Mouse (Mus musculus) C2C12 (cell line): ENCODE data around the gene Rab11b.

Experiments used
- CEBPB ChIP-seq: IDR thresholded peaks from one replicate; pipeline ENCODE4 v1.6.1; 2011; ENCODE audit warnings: low read depth, mild to moderate bottlenecking, control low read depth, moderate library complexity
- CTCF ChIP-seq: IDR thresholded peaks from one replicate; pipeline ENCODE4 v1.5.1; 2011; ENCODE audit not compliant: control insufficient read depth, insufficient read depth, insufficient read length
- FOSL1 ChIP-seq: IDR thresholded peaks from one replicate; pipeline ENCODE4 v1.8.0; 2011; ENCODE audit warnings: mild to moderate bottlenecking, low read length; ENCODE audit not compliant: poor library complexity, insufficient read depth, severe bottlenecking
- MAX ChIP-seq: IDR thresholded peaks from one replicate; pipeline ENCODE4 v1.6.1; 2011; ENCODE audit warnings: mild to moderate bottlenecking, control low read depth
- MYOG ChIP-seq: IDR thresholded peaks from one replicate; pipeline ENCODE4 v1.6.1; 2011; ENCODE audit not compliant: control insufficient read depth, insufficient read length; ENCODE audit errors: extremely low read depth
- USF1 ChIP-seq: IDR thresholded peaks from one replicate; pipeline ENCODE4 v1.6.1; 2011; ENCODE audit warnings: low read depth, mild to moderate bottlenecking, control low read depth, moderate library complexity

DNA sequence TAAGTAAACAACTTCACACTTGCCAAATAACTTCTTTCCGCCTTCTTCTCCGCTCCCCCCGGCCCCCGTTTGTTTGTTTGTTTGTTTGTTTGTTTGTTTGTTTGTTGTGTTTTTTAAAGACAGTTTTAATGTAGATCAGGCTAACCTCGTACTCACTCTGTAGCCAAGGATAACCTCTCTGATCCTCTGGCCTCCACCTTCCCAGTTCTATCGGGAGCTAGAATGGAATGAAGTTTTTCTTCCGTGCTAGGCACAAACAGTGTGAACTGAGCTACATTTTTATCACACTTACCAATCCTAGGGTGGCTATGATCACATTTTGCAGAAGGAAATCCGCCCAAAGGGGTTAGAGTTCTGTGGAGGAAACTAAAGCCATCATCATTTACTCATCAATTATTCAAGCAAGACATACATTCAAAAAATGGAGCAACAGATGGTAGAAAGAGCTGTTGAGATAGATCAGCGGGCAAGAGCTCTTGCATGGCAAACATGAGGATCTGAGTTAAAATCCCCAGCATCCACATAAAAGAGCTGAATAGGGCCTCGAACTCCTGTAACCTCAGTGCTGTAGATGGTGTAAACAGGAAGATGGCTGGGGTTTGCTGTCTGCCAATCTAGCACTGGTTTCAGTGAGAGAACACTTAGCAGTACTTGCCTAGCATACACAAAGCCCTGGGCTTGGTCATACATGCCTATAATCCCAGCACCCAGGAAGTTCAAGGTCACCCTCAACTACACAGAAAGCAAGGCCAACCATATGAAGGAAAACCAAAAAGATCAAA is 41.2 kb downstream of the Rab11b start:
- TF ChIP-seq CTCF (no peak), MYOG (no peak), CEBPB (no peak), FOSL1 (no peak), USF1 (no peak), MAX (no peak)
